Mouse (Mus musculus): ENCODE data around the gene Micu1. TPM values are rescaled to one million over a fixed set of nuclear protein-coding genes. Genes with fewer than 3 reads are reported as not detected.
A peak's percentile ranks its signal among the peaks of the same experiment; 100 is the strongest.
"Not testable (repeated sequence)": the region's sequence is repeated elsewhere in the genome, so short reads cannot be mapped to it uniquely, and the experiment has no call there.

Gene Micu1
- total RNA-seq (2021): 10 to 100 TPM; 30.8 to 34.7 TPM

DNA sequence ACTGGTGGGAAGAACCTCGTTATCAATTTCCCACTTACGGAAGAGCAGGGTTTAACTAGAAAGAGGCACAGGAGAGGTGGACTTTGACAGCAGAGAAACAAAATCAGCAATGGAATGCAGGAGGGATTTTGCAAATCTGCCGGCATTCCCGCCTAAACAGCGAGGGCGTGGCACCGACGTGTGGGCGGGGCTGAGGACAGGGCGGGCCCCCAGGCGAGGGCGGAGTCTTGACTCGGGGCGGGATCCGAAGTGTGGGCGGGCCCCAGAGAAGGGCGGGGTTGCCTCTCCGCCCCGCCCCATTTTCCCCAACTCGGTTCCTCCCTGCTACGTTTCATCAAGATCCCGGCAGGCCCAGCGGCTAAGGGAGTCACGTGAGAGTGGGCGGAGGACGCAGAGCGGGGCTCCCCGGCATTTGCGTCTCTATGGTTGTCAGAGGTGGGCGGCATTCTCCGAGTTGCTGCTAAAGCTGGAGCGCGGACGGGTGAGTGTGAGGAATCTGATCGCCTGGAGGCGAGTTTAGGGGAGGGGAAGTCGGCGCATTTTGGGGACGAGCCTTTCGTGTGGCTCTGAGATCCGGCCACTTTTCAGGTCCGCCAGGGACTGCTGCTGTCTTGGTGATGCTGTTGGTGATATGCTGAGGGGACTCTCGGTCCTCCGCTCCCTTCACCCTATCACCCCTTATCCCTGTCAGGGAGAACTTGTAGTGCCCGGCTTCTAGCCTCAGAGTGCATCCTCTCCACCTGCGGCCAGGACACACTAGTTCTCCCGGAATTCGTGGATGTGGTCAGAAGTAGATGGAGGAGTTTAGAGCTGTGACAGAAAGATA is at the start of gene Micu1:
TSS of gene Micu1 (plus strand) at position 271 of the 826 bp plus-strand sequence.
- DNase-seq: peak; percentile 98

DNA sequence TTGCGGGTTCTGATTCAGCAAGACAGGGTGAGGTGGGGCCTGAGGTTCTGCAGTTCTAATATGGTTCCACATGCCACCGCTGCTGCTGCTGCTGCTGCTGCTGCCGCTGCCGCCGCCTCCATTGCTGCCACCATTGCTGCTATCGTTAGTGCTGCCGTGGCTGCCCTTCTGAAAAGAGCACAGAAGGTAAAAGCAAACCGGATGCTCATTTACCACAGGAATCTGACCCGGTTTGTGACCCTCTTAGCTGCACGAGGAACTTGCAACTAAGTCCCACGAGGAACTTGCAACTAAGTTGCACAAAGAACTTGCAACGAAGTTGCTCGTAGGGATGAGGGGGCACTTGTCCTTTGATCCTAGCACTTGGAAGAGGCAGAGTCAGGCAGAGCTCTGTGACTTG is 45.5 kb upstream of the Micu1 start:
- DNase-seq: no peak

- DNase-seq: no peak
Measured at GRCm38 (mm10) chr10:59664765-59665164, 37.5 kb upstream of the Micu1 start.

- no peak for DNase-seq
Measured at GRCm38 (mm10) chr10:59665503-59666291, 36.6 kb upstream of the Micu1 start.

- peak; percentile 29 for DNase-seq
Measured at GRCm38 (mm10) chr10:59667377-59667776, 34.9 kb upstream of the Micu1 start.

DNA sequence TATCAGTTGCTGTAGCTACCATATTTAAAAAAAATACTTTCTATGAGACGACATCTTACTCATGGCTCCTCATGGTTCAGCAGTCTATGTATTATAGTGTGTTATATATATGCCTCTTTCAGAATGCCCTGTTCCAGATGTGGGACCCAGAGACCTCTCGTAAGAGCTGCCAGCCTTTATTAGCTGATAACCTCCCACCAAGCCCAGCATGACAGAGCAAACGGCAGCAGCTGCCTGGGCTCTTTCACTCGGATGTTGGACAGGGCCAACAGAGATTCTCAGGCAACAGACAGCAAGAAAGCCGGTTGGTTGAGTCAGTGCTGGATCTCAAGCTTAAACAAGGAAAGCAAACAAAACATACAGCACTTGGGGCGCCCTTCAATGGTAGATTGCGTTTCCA is 33.8 kb upstream of the Micu1 start:
- no peak for DNase-seq

DNA sequence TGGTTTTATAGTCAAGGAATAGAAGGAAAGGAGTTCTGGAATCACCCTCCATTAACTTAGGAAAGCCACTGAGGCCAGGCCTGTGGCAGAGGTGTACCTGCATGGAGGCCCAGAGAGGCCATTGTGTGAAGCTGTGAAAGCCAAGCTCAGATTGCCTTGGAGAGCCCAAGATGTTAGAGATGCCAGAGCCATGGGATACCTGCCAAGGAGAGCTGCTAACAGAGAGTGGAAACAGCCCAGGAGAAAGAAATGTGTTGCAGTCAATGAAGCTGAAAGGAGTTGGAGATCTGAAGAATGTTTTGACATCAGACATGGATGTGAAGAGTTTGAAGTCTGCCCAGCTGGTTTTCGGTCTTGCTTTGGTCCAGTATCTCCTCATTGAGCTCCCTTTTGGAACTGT is 24.4 kb upstream of the Micu1 start:
- no peak for DNase-seq

- no peak for DNase-seq
Measured at GRCm38 (mm10) chr10:59679189-59679588, 23.1 kb upstream of the Micu1 start.

- DNase-seq: not testable (repeated sequence)
Measured at GRCm38 (mm10) chr10:59685586-59685985, 16.7 kb upstream of the Micu1 start.

- no peak for DNase-seq
Measured at GRCm38 (mm10) chr10:59687126-59687525, 15.2 kb upstream of the Micu1 start.

- no peak for DNase-seq
Measured at GRCm38 (mm10) chr10:59689836-59690235, 12.4 kb upstream of the Micu1 start.

GRCm38 (mm10) chr10:59692441-59692840 is 9.8 kb upstream of the Micu1 start:
- DNase-seq: no peak

DNA sequence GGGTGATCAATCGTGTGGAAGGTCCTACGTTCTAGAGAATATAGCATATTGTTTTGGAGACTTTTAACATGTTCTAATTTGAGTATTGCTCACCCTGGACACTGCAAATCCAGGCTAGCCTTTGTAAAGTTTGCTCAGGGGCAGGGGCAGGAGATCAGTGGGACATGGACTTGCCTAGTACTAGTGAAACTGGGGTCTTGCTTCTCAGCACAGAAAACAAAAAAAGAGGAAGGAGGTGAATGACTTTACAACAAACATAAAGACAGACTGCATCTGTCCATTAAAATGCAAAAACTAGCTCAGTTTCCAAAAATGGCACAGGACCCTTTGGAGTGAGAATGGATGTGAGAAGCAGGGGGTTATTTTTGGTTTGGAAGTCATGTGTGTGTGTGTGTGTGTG is 8.2 kb upstream of the Micu1 start:
- DNase-seq: no peak

DNA sequence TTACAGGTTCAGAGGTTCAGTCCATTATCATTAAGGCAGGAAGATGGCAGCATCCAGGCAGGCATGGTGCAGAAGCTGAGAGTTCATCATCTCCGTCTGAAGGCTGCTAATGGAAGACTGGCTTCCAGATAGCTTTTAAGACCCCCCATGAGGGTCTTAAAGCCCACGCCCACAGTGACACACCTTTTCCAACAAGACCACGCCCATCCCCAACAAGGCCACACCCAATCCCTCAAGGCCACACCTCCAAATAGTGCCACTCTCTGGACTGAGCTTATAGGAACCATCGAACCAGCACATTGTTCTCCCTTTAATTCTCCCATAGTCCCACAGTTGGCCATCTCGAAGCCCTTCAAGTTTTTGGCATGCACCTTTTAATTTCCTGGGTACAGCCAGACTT is 2.8 kb upstream of the Micu1 start:
- DNase-seq: no peak

GRCm38 (mm10) chr10:59701805-59702204 is 472 bp upstream of the Micu1 start:
- DNase-seq: no peak

DNA sequence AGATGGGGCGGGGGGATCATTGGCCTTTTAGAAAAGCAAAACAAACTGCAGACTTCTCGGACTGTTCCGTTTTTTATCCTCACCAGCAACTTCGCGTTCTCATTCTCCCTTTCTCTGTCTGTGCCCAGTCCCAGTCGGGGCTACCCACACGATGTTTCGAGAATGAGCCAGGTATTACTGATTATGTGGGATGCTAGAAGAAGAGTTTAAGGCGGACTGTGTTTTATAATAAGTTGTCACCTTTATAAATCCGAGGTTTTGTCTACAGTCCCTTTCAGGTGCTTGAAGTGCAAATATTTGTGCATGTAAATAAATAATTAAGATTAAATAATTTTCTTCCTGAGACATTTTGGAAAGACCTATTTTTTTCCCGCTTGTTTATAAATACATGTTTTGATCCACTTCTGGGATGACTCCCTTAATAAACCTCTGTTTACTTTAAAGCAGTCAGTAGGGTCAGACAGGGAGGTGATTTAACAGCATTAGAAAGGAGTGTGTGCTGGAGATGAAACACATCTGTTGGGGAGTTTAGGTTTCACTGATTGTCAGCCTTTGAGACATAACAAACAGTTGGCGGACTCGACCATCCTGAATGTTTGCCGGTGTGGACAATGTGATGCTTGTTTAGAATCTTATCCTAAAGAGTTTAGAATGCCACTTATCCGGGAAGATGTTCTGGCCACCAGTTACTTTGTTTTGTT is 933 bp downstream of the Micu1 start:
- DNase-seq: no peak

DNA sequence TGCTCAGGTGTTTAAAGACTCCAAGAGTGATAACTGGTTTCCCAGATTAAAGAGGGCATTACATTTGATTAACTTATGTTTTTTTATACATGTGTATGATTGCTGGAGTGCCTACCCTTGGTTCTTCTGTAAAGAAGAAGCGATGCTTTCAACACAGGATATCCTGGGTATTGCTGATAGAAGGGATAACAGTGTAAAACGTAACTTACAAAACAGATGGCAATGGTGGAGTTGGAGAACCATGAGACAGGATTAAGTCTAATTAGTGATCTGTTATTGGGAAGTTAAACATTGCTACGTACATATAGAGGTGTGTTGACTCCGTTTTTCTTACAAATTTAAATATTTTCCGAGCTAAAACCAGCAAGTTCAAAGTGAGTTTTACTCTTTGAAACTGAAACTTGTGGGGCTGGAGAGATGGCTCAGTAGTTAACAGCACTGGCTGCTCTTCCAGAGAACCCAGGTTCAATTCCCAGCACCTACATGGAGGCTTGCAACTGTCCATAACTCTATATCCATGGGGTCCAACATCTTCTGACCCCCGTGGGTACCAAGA is 4.8 kb downstream of the Micu1 start:
- no peak for DNase-seq

GRCm38 (mm10) chr10:59707595-59707994 is 5.3 kb downstream of the Micu1 start:
- no peak for DNase-seq

GRCm38 (mm10) chr10:59709281-59709680 is 7.0 kb downstream of the Micu1 start:
- DNase-seq: no peak

- no peak for DNase-seq
Measured at GRCm38 (mm10) chr10:59710246-59710645, 8.0 kb downstream of the Micu1 start.

GRCm38 (mm10) chr10:59712062-59712461 is 9.8 kb downstream of the Micu1 start:
- no peak for DNase-seq

- DNase-seq: no peak
Measured at GRCm38 (mm10) chr10:59720017-59720416, 17.7 kb downstream of the Micu1 start.

DNA sequence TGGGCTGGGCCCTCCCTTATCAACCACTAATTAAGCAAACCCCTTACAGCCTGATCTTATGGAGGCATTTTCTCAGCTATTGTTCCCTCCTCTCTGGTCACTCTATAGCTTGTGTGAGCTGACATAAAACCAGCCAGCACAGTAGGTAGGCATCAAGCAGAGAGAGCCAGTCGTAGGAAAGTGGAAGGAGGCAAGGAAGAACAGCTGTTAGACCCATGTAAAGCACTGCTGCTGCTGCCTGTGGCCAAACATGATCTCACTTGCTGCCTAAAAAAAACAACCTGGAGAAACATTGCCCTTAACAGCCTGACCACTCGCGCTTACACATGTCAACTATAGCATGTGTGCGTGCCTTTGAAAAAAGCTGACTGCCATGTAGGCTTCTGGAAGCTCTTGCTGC is 19.3 kb downstream of the Micu1 start:
- no peak for DNase-seq

Data from heart, postnatal 4 days (tissue).